Mouse (Mus musculus): ENCODE measurements around the gene Cdk5r2. TPM values are rescaled to one million over a fixed set of nuclear protein-coding genes. Genes with fewer than 3 reads are reported as not detected.

Gene Cdk5r2
- polyA plus RNA-seq, 1 experiment from 2014 or later: not detected

GRCm38 (mm10) chr1:74884196-74885141 lies 29.7 kb downstream of the Cdk5r2 start:
- H3K27me3 ChIP-seq (ENCODE audit: low read depth, poor library complexity, severe bottlenecking): peaks cover 99% of the 10 kb centered on the region
- H3K27ac ChIP-seq: peak overlapping the region; percentile 19; the same call in 1 of the 2 replicates
- H3K36me3 ChIP-seq: no peaks in the 10 kb centered on the region
- DNase-seq (ENCODE audit: low spot score): peak; percentile 58
- under 1% methylated on average over 57 of the region's 57 CpGs for WGBS
- H3K4me1 ChIP-seq: peaks cover 27% of the 10 kb centered on the region
- H3K9me3 ChIP-seq (replicated peaks): no peaks in the 10 kb centered on the region
- peak overlapping the region; percentile 43 for H3K4me3 ChIP-seq

GRCm38 (mm10) chr1:74885369-74886042 lies 30.8 kb downstream of the Cdk5r2 start, which contains the start of gene Fev:
TSS of gene Fev (minus strand) at chr1:74885419.
- Histone ChIP-seq H3K27me3 (ENCODE audit: low read depth, poor library complexity, severe bottlenecking) (peaks cover 99% of the 10 kb centered on the region), H3K9me3 (replicated peaks) (no peaks in the 10 kb centered on the region), H3K4me3 (peak within 1 kb of the TSS; percentile 43), H3K27ac (peak within 1 kb of the TSS; percentile 19; the same call in 1 of the 2 replicates), H3K4me1 (peaks cover 27% of the 10 kb centered on the region), H3K36me3 (no peaks in the 10 kb centered on the region)
- peak; percentile 56 for DNase-seq (ENCODE audit: low spot score)
- WGBS: under 1% methylated on average over 43 of the region's 43 CpGs

GRCm38 (mm10) chr1:74891513-74891912 lies 36.8 kb downstream of the Cdk5r2 start:
- Histone ChIP-seq H3K9me3 (replicated peaks) (no peaks in the 10 kb centered on the region), H3K4me1 (0 out of 2 replicates have a peak, but pooled peaks cover 7% of the 10 kb centered on the region), H3K27ac (no peak overlapping the region), H3K36me3 (no peaks in the 10 kb centered on the region), H3K4me3 (no peak overlapping the region), H3K27me3 (ENCODE audit: low read depth, poor library complexity, severe bottlenecking) (peaks cover 99% of the 10 kb centered on the region)
- WGBS: 2% methylated on average over 8 of the region's 8 CpGs
- DNase-seq (ENCODE audit: low spot score): peak; percentile 82

- H3K9me3 ChIP-seq (replicated peaks): no peaks in the 10 kb centered on the region
- no peak overlapping the region for H3K27ac ChIP-seq
- no peak overlapping the region; the same call in 1 of the 2 replicates for H3K4me3 ChIP-seq
- H3K36me3 ChIP-seq: no peaks in the 10 kb centered on the region
- 2% methylated on average over 39 of the region's 39 CpGs for WGBS
- 0 out of 2 replicates have a peak, but pooled peaks cover 7% of the 10 kb centered on the region for H3K4me1 ChIP-seq
- H3K27me3 ChIP-seq (ENCODE audit: low read depth, poor library complexity, severe bottlenecking): peaks cover 99% of the 10 kb centered on the region
- DNase-seq (ENCODE audit: low spot score): peak; percentile 40
Measured at GRCm38 (mm10) chr1:74892351-74893133, 37.8 kb downstream of the Cdk5r2 start.

- peak; percentile 76 for DNase-seq (ENCODE audit: low spot score)
- Histone ChIP-seq H3K27me3 (ENCODE audit: low read depth, poor library complexity, severe bottlenecking) (peaks cover 99% of the 10 kb centered on the region), H3K4me3 (no peak within 1 kb of the TSS; the same call in 1 of the 2 replicates), H3K36me3 (no peaks in the 10 kb centered on the region), H3K27ac (no peak within 1 kb of the TSS), H3K9me3 (replicated peaks) (no peaks in the 10 kb centered on the region), H3K4me1 (peaks cover 14% of the 10 kb centered on the region)
- whole genome bisulfite sequencing: 4% methylated on average over 25 of the region's 25 CpGs
Measured at GRCm38 (mm10) chr1:74893134-74893855, 38.6 kb downstream of the Cdk5r2 start, which contains the start of gene Cryba2. TSS of gene Cryba2 (minus strand) at chr1:74893143.

GRCm38 (mm10) chr1:74894966-74895365 lies 40.2 kb downstream of the Cdk5r2 start:
- H3K36me3 ChIP-seq: no peaks in the 10 kb centered on the region
- H3K4me1 ChIP-seq: peaks cover 27% of the 10 kb centered on the region
- H3K4me3 ChIP-seq: no peak overlapping the region
- no peaks in the 10 kb centered on the region for H3K9me3 ChIP-seq (replicated peaks)
- no peak overlapping the region for H3K27ac ChIP-seq
- peak; percentile 81 for DNase-seq (ENCODE audit: low spot score)
- H3K27me3 ChIP-seq (ENCODE audit: low read depth, poor library complexity, severe bottlenecking): peaks cover 100% of the 10 kb centered on the region
- WGBS: 17% methylated on average over 4 of the region's 4 CpGs

GRCm38 (mm10) chr1:74897976-74898375 lies 43.2 kb downstream of the Cdk5r2 start:
- Histone ChIP-seq H3K4me1 (peaks cover 34% of the 10 kb centered on the region), H3K4me3 (no peak overlapping the region; the same call in 1 of the 2 replicates), H3K27ac (no peak overlapping the region), H3K36me3 (no peaks in the 10 kb centered on the region), H3K9me3 (replicated peaks) (no peaks in the 10 kb centered on the region), H3K27me3 (ENCODE audit: low read depth, poor library complexity, severe bottlenecking) (peaks cover 100% of the 10 kb centered on the region)
- peak; percentile 37 for DNase-seq (ENCODE audit: low spot score)
- 4% methylated on average over 7 of the region's 7 CpGs for WGBS

GRCm38 (mm10) chr1:74898656-74899431 lies 44.1 kb downstream of the Cdk5r2 start:
- H3K36me3 ChIP-seq: no peaks in the 10 kb centered on the region
- peaks cover 32% of the 10 kb centered on the region for H3K4me1 ChIP-seq
- peaks cover 100% of the 10 kb centered on the region for H3K27me3 ChIP-seq (ENCODE audit: low read depth, poor library complexity, severe bottlenecking)
- no peak overlapping the region for H3K27ac ChIP-seq
- peak overlapping the region; percentile 17; the same call in 1 of the 2 replicates for H3K4me3 ChIP-seq
- WGBS: 6% methylated on average over 10 of the region's 10 CpGs
- H3K9me3 ChIP-seq (replicated peaks): no peaks in the 10 kb centered on the region
- DNase-seq (ENCODE audit: low spot score): no peak

GRCm38 (mm10) chr1:74900341-74901285 lies 45.9 kb downstream of the Cdk5r2 start:
- peaks cover 32% of the 10 kb centered on the region for H3K4me1 ChIP-seq
- peak overlapping the region; percentile 43 for H3K4me3 ChIP-seq
- no peaks in the 10 kb centered on the region for H3K9me3 ChIP-seq (replicated peaks)
- WGBS: under 1% methylated on average over 58 of the region's 66 CpGs
- no peaks in the 10 kb centered on the region for H3K36me3 ChIP-seq
- DNase-seq (ENCODE audit: low spot score): peak; percentile 56
- H3K27me3 ChIP-seq (ENCODE audit: low read depth, poor library complexity, severe bottlenecking): peaks cover 100% of the 10 kb centered on the region
- H3K27ac ChIP-seq: 0 out of 2 replicates have a peak overlapping the region, but pooled peaks have one; percentile 7

- H3K36me3 ChIP-seq: no peaks in the 10 kb centered on the region
- H3K4me1 ChIP-seq: peaks cover 32% of the 10 kb centered on the region
- no peak overlapping the region for H3K27ac ChIP-seq
- 4% methylated on average over 3 of the region's 3 CpGs for WGBS
- H3K4me3 ChIP-seq: no peak overlapping the region
- peaks cover 99% of the 10 kb centered on the region for H3K27me3 ChIP-seq (ENCODE audit: low read depth, poor library complexity, severe bottlenecking)
- peak; percentile 68 for DNase-seq (ENCODE audit: low spot score)
- H3K9me3 ChIP-seq (replicated peaks): no peaks in the 10 kb centered on the region
Measured at GRCm38 (mm10) chr1:74901686-74902085, 47.0 kb downstream of the Cdk5r2 start.

Measured in limb, embryonic 10.5 days (tissue).